In genomic region chr12:82612769-82613660, GRCm38 (mm10) we compare ENCODE assay signal across 17 mouse cellular contexts. TPM values are rescaled to one million over a fixed set of nuclear protein-coding genes. Genes with fewer than 3 reads are reported as not detected.
A peak's percentile ranks its signal among the peaks of the same experiment; 100 is the strongest.
DNase-seq lines count a peak whose midpoint lies in the region; ATAC-seq and TF ChIP-seq lines count a peak whose summit lies in the region.
"Had no signal": no experiment of that assay in that cellular context is flagged by ENCODE, and none has a peak within 500 bp of the region (broad histone marks: within the 10 kb centered on the region; RNA-seq: fewer than 3 reads in every experiment).

No protein-coding gene starts in this region.

- TF ChIP-seq EP300 in stomach, postnatal 0 days (optimal IDR thresholded peaks at IDR 0.05): no peak

- no peak overlapping the region for H3K9ac ChIP-seq in limb, embryonic 14.5 days (ENCODE audit: low read depth, low read length, severe bottlenecking)
- no peak overlapping the region for H3K9ac ChIP-seq in stomach, postnatal 0 days (ENCODE audit: low read length)
- H3K9ac ChIP-seq: forebrain, postnatal 0 days; liver, embryonic 14.5 days had no signal

- TF ChIP-seq POLR2A in limb, embryonic 14.5 days (IDR thresholded peaks at IDR 0.05; ENCODE audit: borderline replicate concordance, extremely low read depth, insufficient read depth, insufficient read length): no peak

- H3K4me1 ChIP-seq in limb, embryonic 14.5 days (ENCODE audit: control insufficient read depth, insufficient read depth, low read length): peaks cover 7% of the 10 kb centered on the region
- peaks cover 15% of the 10 kb centered on the region for H3K4me1 ChIP-seq in limb, embryonic 10.5 days
- no peaks in the 10 kb centered on the region for H3K4me1 ChIP-seq in stomach, postnatal 0 days (replicated peaks; ENCODE audit: control insufficient read depth, insufficient read depth)

- TF ChIP-seq CTCF in stomach, postnatal 0 days (IDR thresholded peaks at IDR 0.05; ENCODE audit: low read depth): no peak

- no peak overlapping the region for H3K27ac ChIP-seq in limb, embryonic 14.5 days (replicated peaks; ENCODE audit: low read depth, low read length)
- no peak overlapping the region for H3K27ac ChIP-seq in limb, embryonic 10.5 days
- H3K27ac ChIP-seq in stomach, postnatal 0 days (replicated peaks): 0 out of 2 replicates have a peak overlapping the region, but pooled peaks have one; percentile 25
- H3K27ac ChIP-seq: liver, embryonic 14.5 days had no signal

- no peak for ATAC-seq in limb, embryonic 14.5 days (ENCODE audit: low FRiP score, low read depth)
- peak; percentile 53; the same call in 1 of the 2 replicates for ATAC-seq in stomach, postnatal 0 days (ENCODE audit: low FRiP score, low TSS enrichment)
- no peak for ATAC-seq in granulocyte monocyte progenitor cell, adult 5-6 weeks (replicated peaks; ENCODE audit: poor library complexity, severe bottlenecking)
- ATAC-seq in cerebellum, adult (ENCODE audit: insufficient number of reproducible peaks, low FRiP score, low TSS enrichment): no peak
- ATAC-seq: forebrain, postnatal 0 days had no signal

- intact Hi-C loops in heart, postnatal 36 days (cut with DNase I): loop anchor here (10.0 kb wide), 2 partner anchors 332 to 402 kb away; no protein-coding TSS in a partner anchor

- WGBS in limb, embryonic 14.5 days: 76% methylated on average over 13 of the region's 13 CpGs
- WGBS in limb, embryonic 10.5 days: 89% methylated on average over 13 of the region's 13 CpGs
- 57% methylated on average over 13 of the region's 13 CpGs for WGBS in stomach, postnatal 0 days

- no peaks in the 10 kb centered on the region for H3K36me3 ChIP-seq in limb, embryonic 14.5 days (ENCODE audit: control insufficient read depth, insufficient read depth, low read length)
- H3K36me3 ChIP-seq in limb, embryonic 10.5 days: no peaks in the 10 kb centered on the region
- no peaks in the 10 kb centered on the region for H3K36me3 ChIP-seq in stomach, postnatal 0 days (ENCODE audit: control insufficient read depth, insufficient read depth, low read length)
- H3K36me3 ChIP-seq: G1E had no signal

- DNase-seq in limb, embryonic 14.5 days (ENCODE audit: low spot score): peak; percentile 17
- no peak for DNase-seq in limb, embryonic 10.5 days (ENCODE audit: low spot score)
- DNase-seq in heart, postnatal 36 days: peak; percentile 8 to 13
- DNase-seq in lung, postnatal 10 days: peak; percentile 57
- no peak for DNase-seq in stomach, postnatal 0 days (ENCODE audit: low spot score)
- DNase-seq: cerebellum, adult 11 months; cerebellum, postnatal 25 days; forebrain, postnatal 0 days; kidney, postnatal 14 days; retina, postnatal 1 day; thymus, postnatal 4 days had no signal

- H3K9me3 ChIP-seq in limb, embryonic 14.5 days (ENCODE audit: control insufficient read depth, low read length): no peaks in the 10 kb centered on the region
- H3K9me3 ChIP-seq in limb, embryonic 10.5 days (replicated peaks): no peaks in the 10 kb centered on the region
- no peaks in the 10 kb centered on the region for H3K9me3 ChIP-seq in stomach, postnatal 0 days (ENCODE audit: control insufficient read depth, low read length)
- H3K9me3 ChIP-seq: G1E had no signal

- no peak overlapping the region for H3K4me3 ChIP-seq in limb, embryonic 14.5 days (replicated peaks; ENCODE audit: low read length)
- no peak overlapping the region for H3K4me3 ChIP-seq in limb, embryonic 10.5 days
- no peak overlapping the region for H3K4me3 ChIP-seq in stomach, postnatal 0 days (ENCODE audit: low read depth, low read length)

- no peak overlapping the region for H3K4me2 ChIP-seq in limb, embryonic 14.5 days (replicated peaks; ENCODE audit: low read depth, low read length, severe bottlenecking)
- no peak overlapping the region for H3K4me2 ChIP-seq in stomach, postnatal 0 days (replicated peaks; ENCODE audit: low read depth)

- peaks cover 33% of the 10 kb centered on the region for H3K27me3 ChIP-seq in limb, embryonic 14.5 days (ENCODE audit: control insufficient read depth, insufficient read depth, low read length)
- peaks cover 32% of the 10 kb centered on the region for H3K27me3 ChIP-seq in limb, embryonic 10.5 days (ENCODE audit: low read depth, poor library complexity, severe bottlenecking)
- H3K27me3 ChIP-seq in stomach, postnatal 0 days (ENCODE audit: control insufficient read depth, insufficient read depth, low read length): no peaks in the 10 kb centered on the region

RNA-seq across cellular contexts. Expression of gene Rgs6, which starts 24.9 kb away (rescaled TPM):
- polyA plus RNA-seq in limb, embryonic 14.5 days (2012; rRNA removed): 1.1 and 1.2 TPM in 2 replicates
- polyA plus RNA-seq in limb, embryonic 14.5 days (2014; fragmentation: Nextera tagmentation; extraction: Ambion mirVana): 1.5 and 2.9 TPM in 2 replicates
- 0.09 TPM in 1 of 2 replicates, not detected in the other for polyA plus RNA-seq in limb, embryonic 10.5 days (2016; fragmentation: Nextera tagmentation; extraction: Ambion mirVana)
- 10 to 100 TPM; 10.7 to 11.7 TPM for total RNA-seq in heart, postnatal 36 days (2021)
- 1.3 and 1.5 TPM in 2 replicates for polyA plus RNA-seq in stomach, postnatal 0 days (2015; fragmentation: Nextera tagmentation; extraction: Ambion mirVana)
- total RNA-seq in granulocyte monocyte progenitor cell, adult 5-6 weeks (2014; fragmentation: Nextera tagmentation): not detected in 2 replicates
- total RNA-seq in granulocyte monocyte progenitor cell, adult 5-6 weeks (2017): not detected in 2 replicates
- total RNA-seq: hematopoietic stem cell, adult 5-6 weeks; neutrophil, adult 5-6 weeks had no signal
- polyA plus RNA-seq: G1E had no signal

Comparison
In these comparisons a context has a peak if more than half of its experiments do, and no peak if none do; other contexts are left out.
1. DNase-seq: peak in limb, embryonic 14.5 days (single experiment), heart, postnatal 36 days (2 of 2) and lung, postnatal 10 days (single experiment); none in limb, embryonic 10.5 days (single experiment) and stomach, postnatal 0 days (single experiment).